Mouse (Mus musculus): ENCODE measurements around the gene Cnnm2.

DNA sequence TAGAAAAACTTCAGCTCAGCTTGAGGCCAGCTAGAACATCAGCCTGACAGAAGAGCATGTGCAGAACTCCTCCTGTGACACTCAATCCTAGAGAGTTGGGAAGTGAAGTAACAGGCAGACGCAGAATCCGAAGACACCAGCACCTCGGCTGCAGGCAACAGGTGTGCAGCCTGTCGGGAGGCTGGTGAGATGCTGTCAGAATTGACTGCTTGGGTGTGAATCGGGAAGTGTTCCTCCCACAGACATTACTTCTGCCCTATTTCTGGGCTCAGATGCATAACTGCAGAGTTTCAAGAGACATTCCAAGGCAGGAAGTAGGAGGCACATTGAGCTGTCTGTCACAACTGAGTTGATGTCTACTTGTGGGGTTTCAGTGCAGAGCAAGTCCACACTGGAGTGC lies 72.9 kb downstream of the Cnnm2 start:
- peak in 1 of 3 experiments; percentile 60 for TF ChIP-seq MYOG (IDR thresholded peaks at IDR 0.05; ENCODE audit: control insufficient read depth in 1 of 3, insufficient read depth in 1 of 3, insufficient read length in 2 of 3, low read depth in 2 of 3)
- no peak for TF ChIP-seq USF1 (IDR thresholded peaks at IDR 0.05; ENCODE audit: low read depth)
- TF ChIP-seq POLR2A (IDR thresholded peaks at IDR 0.05; ENCODE audit: insufficient read length, low read depth) = no peak
- no peak for TF ChIP-seq POLR2AphosphoS2 (IDR thresholded peaks at IDR 0.05; ENCODE audit: insufficient read length, low read depth)
- TF ChIP-seq E2F4 (IDR thresholded peaks at IDR 0.05; ENCODE audit: insufficient read depth) = no peak
- TF ChIP-seq SRF (IDR thresholded peaks at IDR 0.05; ENCODE audit: control insufficient read depth, insufficient read length, low read depth) = no peak
- peak in 2 of 3 experiments; percentile 30 to 91 for TF ChIP-seq MYOD1 (IDR thresholded peaks at IDR 0.05; ENCODE audit: control insufficient read depth in 1 of 3, insufficient read length in 2 of 3, low read depth in 2 of 3)
- no peak for TF ChIP-seq MAX (IDR thresholded peaks at IDR 0.05; ENCODE audit: low read depth)
- no peak for TF ChIP-seq TCF12 (IDR thresholded peaks at IDR 0.05; ENCODE audit: insufficient read depth, poor library complexity, severe bottlenecking)
